Mouse (Mus musculus): ENCODE results near the gene Gpi1.
"Not testable (repeated sequence)": the region's sequence is repeated elsewhere in the genome, so short reads cannot be mapped to it uniquely, and the experiment has no call there.

Gene Gpi1

GRCm38 (mm10) chr7:34229691-34230111, 435 bp downstream of the Gpi1 start:
- peak; percentile 55 for DNase-seq (ENCODE audit: low read depth, low spot score)

GRCm38 (mm10) chr7:34229153-34229552, 983 bp downstream of the Gpi1 start:
- no peak for DNase-seq (ENCODE audit: low read depth, low spot score)

- DNase-seq (ENCODE audit: low read depth, low spot score): no peak
Observed at GRCm38 (mm10) chr7:34228641-34229040, 1.5 kb downstream of the Gpi1 start.

DNA sequence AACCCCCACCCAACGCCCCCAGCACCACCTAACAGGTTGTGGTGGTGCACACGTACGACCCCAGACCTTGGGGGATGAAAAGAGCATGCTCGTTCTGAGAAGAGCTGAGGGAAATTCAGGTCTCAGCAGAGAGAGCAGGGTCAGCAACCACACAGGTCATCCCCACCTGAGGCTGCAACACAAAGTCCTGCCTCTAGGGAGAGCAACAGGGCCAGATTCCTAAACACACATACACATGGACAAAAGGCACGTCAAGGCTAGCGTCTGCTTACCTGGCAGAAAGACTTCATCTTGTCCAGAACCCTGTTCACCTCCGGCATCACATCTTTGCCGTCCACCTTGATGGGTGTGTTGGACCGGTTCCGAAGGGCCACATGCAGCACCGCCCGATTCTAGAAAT, 3.3 kb downstream of the Gpi1 start:
- DNase-seq (ENCODE audit: low read depth, low spot score): no peak

DNA sequence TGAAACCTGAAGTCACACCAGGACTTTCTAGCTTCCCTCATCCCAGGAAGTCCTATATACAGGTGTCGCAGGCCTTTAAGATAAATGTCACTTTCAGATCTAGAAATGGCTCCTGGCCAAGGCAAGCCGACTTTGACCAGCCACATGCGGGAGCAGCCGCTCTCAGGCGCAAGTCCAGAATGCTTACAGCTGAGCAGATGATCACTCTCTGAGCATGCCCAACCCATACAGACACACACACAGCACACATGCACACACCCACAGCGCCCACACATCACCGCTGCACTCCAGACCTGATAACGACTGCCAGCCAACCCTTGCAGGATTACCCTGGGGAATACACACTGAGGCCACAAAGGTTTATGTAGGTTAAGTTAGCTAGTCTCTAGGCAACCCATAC, 4.0 kb downstream of the Gpi1 start:
- DNase-seq (ENCODE audit: low read depth, low spot score): peak; percentile 61

DNA sequence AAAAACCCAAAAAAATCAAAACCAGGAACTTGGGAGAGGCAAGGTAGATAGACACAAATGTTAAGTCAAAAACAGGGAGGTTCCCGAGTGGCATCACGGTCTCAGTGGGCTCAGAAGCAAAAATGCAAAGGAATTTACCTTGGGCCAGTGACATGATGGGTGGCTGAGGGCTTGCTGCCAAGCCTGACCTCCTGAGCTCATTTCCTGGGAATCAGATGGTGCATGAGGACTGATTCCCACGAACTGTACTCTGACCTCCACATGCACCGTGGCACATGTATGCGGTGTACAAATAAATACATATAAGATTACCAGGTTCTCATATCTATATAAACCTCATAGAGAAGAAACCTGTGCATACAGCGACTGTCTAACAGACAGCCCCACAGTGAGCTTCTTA, 5.8 kb downstream of the Gpi1 start:
- DNase-seq (ENCODE audit: low read depth, low spot score): no peak

DNA sequence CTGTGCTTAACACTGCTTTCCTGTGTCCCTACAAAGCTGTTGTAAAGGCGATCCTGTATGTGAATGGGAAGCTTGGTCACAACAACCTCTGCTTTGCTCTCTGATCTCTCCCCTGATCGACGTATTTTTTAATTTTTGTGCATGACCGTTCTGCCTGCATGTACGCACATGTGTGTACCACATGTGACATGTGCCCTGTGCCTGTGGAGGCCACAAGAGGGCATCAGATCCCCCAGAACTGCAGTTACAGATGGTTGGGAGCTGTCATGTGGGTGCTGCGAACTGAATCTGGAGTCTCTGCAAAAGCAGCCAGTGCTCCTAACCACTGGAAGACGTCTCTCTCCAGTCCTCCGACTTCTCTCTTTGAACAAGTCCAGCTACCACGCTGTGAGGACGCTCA, 7.8 kb downstream of the Gpi1 start:
- no peak for DNase-seq (ENCODE audit: low read depth, low spot score)

GRCm38 (mm10) chr7:34221594-34222250, 8.4 kb downstream of the Gpi1 start:
- no peak for DNase-seq (ENCODE audit: low read depth, low spot score)

- DNase-seq (ENCODE audit: low read depth, low spot score): no peak
Observed at GRCm38 (mm10) chr7:34218496-34218895, 11.6 kb downstream of the Gpi1 start.

DNA sequence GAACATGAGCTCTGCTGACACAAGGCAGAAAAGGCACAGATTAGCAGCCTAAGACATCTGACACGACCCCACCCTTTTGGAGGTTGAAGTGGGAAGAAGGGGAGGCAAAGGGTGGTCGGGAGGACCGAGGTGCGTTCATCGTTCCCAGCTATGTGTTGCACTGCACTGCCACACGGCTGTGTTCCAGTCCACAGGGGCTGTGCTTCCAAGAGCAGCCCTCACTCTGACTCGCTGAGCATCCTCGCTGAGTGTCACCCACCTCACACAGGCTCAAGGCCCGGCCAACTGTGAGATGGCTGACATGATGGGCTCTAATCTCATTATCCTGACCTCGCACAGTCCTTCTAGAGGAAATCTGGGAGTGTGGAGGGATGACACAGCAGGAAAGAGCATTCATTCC, 13.7 kb downstream of the Gpi1 start:
- no peak for DNase-seq (ENCODE audit: low read depth, low spot score)

DNA sequence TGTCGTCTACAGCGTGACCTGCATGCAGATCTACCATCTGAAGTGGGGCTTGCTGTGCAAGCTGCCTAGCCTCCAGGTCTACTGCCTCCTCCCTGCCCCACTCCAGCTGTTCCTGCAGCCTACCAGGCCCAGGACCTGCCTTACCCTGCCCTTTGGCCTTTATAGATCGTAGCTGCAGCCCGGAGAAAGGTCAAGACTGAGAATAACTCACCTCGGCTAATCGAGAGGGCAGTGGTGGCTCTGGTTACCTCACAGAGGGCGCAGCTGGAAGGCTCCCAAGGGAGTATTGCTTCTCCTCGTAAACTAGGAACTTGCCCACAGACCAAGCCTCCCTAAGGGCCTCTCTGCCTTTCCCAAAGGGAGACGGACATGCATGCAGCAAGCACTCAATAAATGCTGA, 14.7 kb downstream of the Gpi1 start:
- no peak for DNase-seq (ENCODE audit: low read depth, low spot score)

- DNase-seq (ENCODE audit: low read depth, low spot score): no peak
Observed at GRCm38 (mm10) chr7:34214644-34215043, 15.5 kb downstream of the Gpi1 start.

GRCm38 (mm10) chr7:34213281-34213680, 16.9 kb downstream of the Gpi1 start:
- no peak for DNase-seq (ENCODE audit: low read depth, low spot score)

DNA sequence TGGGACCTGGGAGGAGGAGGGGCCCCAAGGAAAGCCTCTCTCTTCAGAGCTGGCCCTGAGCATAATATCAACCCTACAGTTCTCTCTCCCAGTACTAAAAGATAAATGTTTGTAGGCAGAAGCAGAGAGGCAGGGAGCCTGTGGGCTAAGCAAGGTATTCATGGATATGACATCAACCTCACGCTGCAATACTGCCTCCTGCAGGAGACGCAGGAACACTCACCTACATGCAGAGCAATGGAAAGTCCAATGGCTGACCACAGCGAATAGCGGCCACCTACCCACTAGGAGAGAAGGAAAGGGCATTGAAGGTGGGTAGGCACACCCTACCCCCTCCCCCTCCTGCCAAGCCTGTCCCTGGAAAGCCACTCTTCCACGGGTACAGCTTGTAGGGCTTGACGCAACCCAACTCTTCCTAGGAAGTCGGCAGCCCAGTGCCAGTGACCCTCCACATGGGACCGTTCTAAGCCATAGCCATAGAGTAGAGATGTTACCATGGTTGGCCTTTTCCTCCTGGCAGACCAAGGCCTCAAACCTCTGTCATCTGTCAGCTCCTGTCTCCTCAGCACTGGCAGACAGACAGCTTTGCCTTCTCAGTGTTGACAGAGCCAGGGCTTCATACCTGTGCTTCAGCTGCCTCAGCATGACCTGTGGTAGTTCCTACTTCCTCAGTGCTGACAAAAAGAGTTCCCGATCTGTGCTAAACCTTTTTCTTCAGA, 21.9 kb downstream of the Gpi1 start:
- no peak for DNase-seq (ENCODE audit: low read depth, low spot score)

DNA sequence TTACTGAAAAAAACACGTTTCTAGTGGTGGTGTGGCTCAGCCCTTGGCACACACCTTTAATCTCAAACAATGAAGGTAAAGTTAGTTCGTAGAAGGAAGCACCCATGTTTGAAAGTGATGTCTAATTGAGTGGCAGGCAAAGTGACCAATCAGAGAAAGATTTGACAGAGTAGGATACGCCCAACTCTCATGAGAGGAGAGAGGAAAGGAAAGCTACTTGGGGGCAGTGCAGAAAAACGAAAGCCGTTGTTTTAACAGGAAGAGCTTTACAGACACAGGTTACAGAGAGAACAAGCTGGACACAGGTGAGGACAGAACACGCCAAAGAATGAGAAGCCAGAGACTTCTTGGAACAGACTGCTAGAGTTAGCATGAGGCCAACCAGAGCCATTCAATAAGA, 23.8 kb downstream of the Gpi1 start:
- DNase-seq (ENCODE audit: low read depth, low spot score): no peak

DNA sequence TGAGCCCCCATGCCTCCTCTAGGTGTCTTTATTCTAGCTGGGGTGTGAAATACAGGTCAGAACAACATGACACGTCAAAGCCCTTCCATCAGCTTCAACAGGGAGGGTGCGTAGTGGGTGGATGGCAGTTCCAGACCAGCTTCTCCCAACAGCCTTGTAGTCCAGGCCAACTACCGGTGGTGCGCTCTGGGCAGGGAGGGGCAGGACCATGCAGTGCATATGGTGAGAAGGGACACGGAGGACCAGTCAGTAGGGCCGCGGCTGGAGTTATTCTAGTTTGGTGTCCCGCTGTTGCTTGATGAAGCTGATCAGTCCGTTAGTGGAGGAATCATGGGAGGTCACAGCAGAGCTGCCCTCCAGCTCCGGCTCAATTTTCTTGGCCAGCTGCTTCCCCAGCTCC, 28.0 kb downstream of the Gpi1 start:
- DNase-seq (ENCODE audit: low read depth, low spot score): not testable (repeated sequence)

GRCm38 (mm10) chr7:34200829-34201228, 29.3 kb downstream of the Gpi1 start:
- no peak for DNase-seq (ENCODE audit: low read depth, low spot score)

GRCm38 (mm10) chr7:34198346-34198745, 31.8 kb downstream of the Gpi1 start:
- DNase-seq (ENCODE audit: low read depth, low spot score): no peak

DNA sequence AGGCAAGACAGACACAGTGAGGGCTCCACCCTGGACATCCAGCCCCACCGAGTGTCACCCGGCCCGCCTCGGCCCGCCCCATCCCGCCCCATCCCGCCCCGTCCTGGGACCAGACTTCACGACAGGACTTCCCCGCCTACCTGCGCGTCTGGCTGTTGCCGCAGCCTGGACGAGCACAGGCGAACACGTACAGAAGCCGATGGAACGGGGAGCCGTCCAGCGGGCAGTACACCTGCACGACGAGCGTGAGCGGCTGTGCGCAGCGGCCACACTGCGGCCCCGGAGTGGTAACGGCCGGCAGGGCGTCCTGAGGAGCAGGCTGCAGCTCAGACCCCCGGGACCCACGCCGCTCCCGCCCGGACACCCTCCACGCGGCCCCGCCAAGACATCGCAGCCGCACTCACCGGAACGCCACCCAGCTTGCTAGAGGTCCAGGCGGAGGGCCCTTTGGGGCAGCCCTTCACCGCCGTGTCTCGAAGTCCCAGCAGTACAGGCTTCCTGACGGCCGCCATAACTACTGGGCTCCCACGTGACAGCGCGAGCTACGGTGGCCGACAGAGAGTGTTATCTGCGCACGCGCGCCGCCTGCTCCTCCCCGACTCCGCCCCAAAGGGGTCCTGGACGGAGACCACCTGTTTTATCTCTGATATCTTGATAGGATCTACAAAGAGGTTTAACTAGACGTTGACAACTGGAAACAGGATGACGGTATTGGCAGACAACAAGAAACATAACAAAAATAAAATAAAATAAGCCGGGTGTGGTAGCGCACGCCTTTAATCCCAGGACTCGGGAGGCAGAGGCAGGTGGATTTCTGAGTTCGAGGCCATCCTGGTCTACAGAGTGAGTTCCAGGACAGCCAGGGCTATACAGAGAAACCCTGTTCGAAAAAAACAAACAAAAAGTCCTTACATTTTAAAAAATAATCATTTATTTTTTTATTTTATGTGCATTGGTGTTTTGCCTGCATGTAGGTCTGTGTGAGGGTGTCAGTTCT, 33.7 kb downstream of the Gpi1 start, which contains the start of gene Pdcd2l:
Gene Pdcd2l, minus strand, starts transcription at position 530 of the 997 bp plus-strand sequence.
- peak; percentile 69 for DNase-seq (ENCODE audit: low read depth, low spot score)

DNA sequence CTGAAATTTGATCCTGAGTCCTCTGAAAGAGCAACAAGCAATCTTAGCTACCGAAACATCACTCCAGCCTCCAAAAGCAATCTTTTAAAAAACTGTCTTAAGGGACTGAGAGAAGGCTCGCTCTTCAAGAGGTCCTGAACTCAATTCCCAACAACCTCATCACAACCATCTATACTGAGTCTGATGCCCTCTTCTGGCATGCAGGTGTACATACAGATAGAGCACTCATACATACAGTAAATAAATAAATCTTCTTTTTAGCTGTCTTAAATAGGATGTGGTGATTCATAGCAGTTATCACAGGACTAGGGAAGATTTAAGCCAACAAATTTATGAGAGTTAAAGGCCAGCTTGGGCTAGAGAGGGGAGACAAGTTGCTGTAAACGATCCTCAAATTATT, 34.5 kb downstream of the Gpi1 start:
- DNase-seq (ENCODE audit: low read depth, low spot score): no peak

GRCm38 (mm10) chr7:34192825-34193224, 37.3 kb downstream of the Gpi1 start:
- DNase-seq (ENCODE audit: low read depth, low spot score): no peak

DNA sequence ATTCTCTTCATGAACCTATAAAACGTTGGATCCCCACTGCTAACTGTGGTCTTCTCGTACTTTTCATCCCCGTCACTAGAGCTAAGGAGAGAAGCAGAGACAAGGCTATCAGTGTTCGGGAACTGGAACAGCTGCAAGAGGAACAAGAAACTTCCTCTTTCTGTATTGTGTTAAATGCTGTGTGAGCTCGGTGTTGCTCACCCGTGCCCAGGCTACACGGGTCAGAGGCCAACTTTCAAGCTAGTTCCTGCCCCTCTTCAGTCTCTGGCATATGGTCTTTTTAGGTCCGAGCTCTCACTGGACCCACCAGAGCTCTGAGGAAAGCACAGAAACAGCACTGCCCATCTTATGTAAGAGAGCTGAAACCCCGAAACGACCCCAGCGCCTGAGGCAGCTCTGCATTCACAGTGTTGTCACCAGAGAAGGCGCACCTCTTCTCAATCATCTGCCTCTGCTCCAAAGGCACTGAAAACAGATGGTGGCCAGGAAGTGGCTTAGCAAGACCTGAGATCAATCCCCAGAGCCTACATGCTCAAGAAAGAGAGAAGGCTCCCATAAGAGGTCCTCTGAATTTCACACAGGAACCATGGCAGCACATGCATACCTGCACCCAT, 40.7 kb downstream of the Gpi1 start:
- DNase-seq (ENCODE audit: low read depth, low spot score): no peak

Measured in telencephalon, adult 2 months (tissue).